Mouse (Mus musculus) MEL (cell line): Measurements from ENCODE around the gene Zdhhc14. TPM values are rescaled to one million over a fixed set of nuclear protein-coding genes. Genes with fewer than 3 reads are reported as not detected.

Experiments
- DNase-seq: peaks from one replicate; pipeline ENCODE4 v3.0.0; 2011; ENCODE audit warnings: low read depth, low spot score
- H3K27ac ChIP-seq: 2 replicates; pipeline ENCODE4 v1.5.1; 2012; ENCODE audit warnings: low read depth, mild to moderate bottlenecking, control low read depth, low read length, moderate library complexity; ENCODE audit not compliant: control insufficient read depth
- H3K27me3 ChIP-seq, 2 experiments: fragments of 150-350 bp in 1 of 2; sonication (generic) in 1 of 2; 2 replicates each; pipeline ENCODE4 v1.6.1; 2012; ENCODE audit warnings: low read length in 2 of 2, mild to moderate bottlenecking in 2 of 2, improper control_type of control experiment in 1 of 2, moderate library complexity in 1 of 2; ENCODE audit not compliant: insufficient read depth in 2 of 2, control insufficient read depth in 1 of 2
- H3K36me3 ChIP-seq, 2 experiments: 2 replicates each; pipeline ENCODE4 v1.6.1; 2012 to 2014; ENCODE audit warnings: low read length in 2 of 2, improper control_type of control experiment in 1 of 2, inconsistent platforms in 1 of 2, mild to moderate bottlenecking in 1 of 2; ENCODE audit not compliant: insufficient read depth in 2 of 2, control insufficient read depth in 1 of 2
- H3K4me1 ChIP-seq, 2 experiments: fragments of 150-350 bp in 1 of 2; sonication (generic) in 1 of 2; 2 replicates each; pipeline ENCODE4 v1.6.1; 2012; ENCODE audit warnings: low read length in 2 of 2, improper control_type of control experiment in 1 of 2, mild to moderate bottlenecking in 1 of 2; ENCODE audit not compliant: insufficient read depth in 2 of 2, control insufficient read depth in 1 of 2
- H3K4me3 ChIP-seq, 2 experiments: fragments of 150-350 bp in 1 of 2; sonication (generic) in 1 of 2; 2 replicates each; pipeline ENCODE4 v1.5.1; 2012; ENCODE audit warnings: low read depth in 2 of 2, low read length in 2 of 2, mild to moderate bottlenecking in 2 of 2, moderate library complexity in 2 of 2, control low read depth in 1 of 2, improper control_type of control experiment in 1 of 2; ENCODE audit not compliant: control insufficient read depth in 1 of 2, insufficient read depth in 1 of 2
- H3K79me2 ChIP-seq: 2 replicates; pipeline ENCODE4 v1.6.1; 2012; ENCODE audit warnings: mild to moderate bottlenecking, low read length, moderate library complexity; ENCODE audit not compliant: control insufficient read depth, poor library complexity, insufficient read depth
- H3K9ac ChIP-seq: 2 replicates; pipeline ENCODE4 v1.6.1; 2012; ENCODE audit warnings: low read depth, mild to moderate bottlenecking, control low read depth, low read length, moderate library complexity; ENCODE audit not compliant: control insufficient read depth, poor library complexity, severe bottlenecking
- H3K9me3 ChIP-seq: fragments of 150-350 bp; sonication (generic); replicated peaks from 2 replicates; pipeline ENCODE4 v1.6.1; 2012; ENCODE audit warnings: mild to moderate bottlenecking, low read length, improper control_type of control experiment, moderate library complexity; ENCODE audit not compliant: insufficient read depth
- CHD1 ChIP-seq: IDR thresholded peaks from 2 replicates; pipeline ENCODE4 v1.6.1; 2012; ENCODE audit warnings: low read depth, mild to moderate bottlenecking, inconsistent platforms, low read length, improper control_type of control experiment
- ELF1 ChIP-seq: IDR thresholded peaks from 2 replicates; pipeline ENCODE4 v1.6.1; 2014; ENCODE audit warnings: low read depth, mild to moderate bottlenecking, inconsistent platforms, low read length, improper control_type of control experiment, moderate library complexity
- EP300 ChIP-seq, 2 experiments: IDR thresholded peaks; 2 replicates each; pipeline ENCODE4 v1.6.1; 2011; ENCODE audit warnings: improper control_type of control experiment in 2 of 2, low read length in 2 of 2, low read depth in 1 of 2, mild to moderate bottlenecking in 1 of 2
- ETS1 ChIP-seq: IDR thresholded peaks from 2 replicates; pipeline ENCODE4 v1.6.1; 2012; ENCODE audit warnings: low read depth, mild to moderate bottlenecking, inconsistent platforms, low read length, improper control_type of control experiment, moderate library complexity
- GABPA ChIP-seq: IDR thresholded peaks from 2 replicates; pipeline ENCODE4 v1.6.1; 2012; ENCODE audit warnings: low read depth, mild to moderate bottlenecking, inconsistent platforms, low read length, improper control_type of control experiment, moderate library complexity
- JUND ChIP-seq: IDR thresholded peaks from 2 replicates; pipeline ENCODE4 v1.6.1; 2011; ENCODE audit warnings: low read depth, mild to moderate bottlenecking, improper control_type of control experiment, low read length
- KAT2A ChIP-seq: conservative IDR thresholded peaks from 2 replicates; pipeline ENCODE4 v1.6.1; 2012; ENCODE audit warnings: low read depth, low read length, improper control_type of control experiment, inconsistent platforms
- MAX ChIP-seq: IDR thresholded peaks from 2 replicates; pipeline ENCODE4 v1.6.1; 2011; ENCODE audit warnings: low read length, improper control_type of control experiment
- MEF2A ChIP-seq: IDR thresholded peaks from 2 replicates; pipeline ENCODE4 v1.6.1; 2014; ENCODE audit warnings: low read depth, mild to moderate bottlenecking, inconsistent platforms, low read length, improper control_type of control experiment; ENCODE audit not compliant: poor library complexity, insufficient replicate concordance, severe bottlenecking; ENCODE audit errors: extremely low read depth
- MXI1 ChIP-seq: IDR thresholded peaks from 2 replicates; pipeline ENCODE4 v1.6.1; 2011; ENCODE audit warnings: mild to moderate bottlenecking, low read depth, low read length, improper control_type of control experiment
- MYB ChIP-seq: IDR thresholded peaks from 2 replicates; pipeline ENCODE4 v1.6.1; 2011; ENCODE audit warnings: mild to moderate bottlenecking, low read depth, low read length, improper control_type of control experiment
- NELFE ChIP-seq: IDR thresholded peaks from 2 replicates; pipeline ENCODE4 v1.6.1; 2011; ENCODE audit warnings: low read depth, low read length, improper control_type of control experiment
- POLR2A ChIP-seq, 2 experiments: IDR thresholded peaks; 2 replicates each; pipeline ENCODE4 v1.6.1; 2011 to 2012; ENCODE audit warnings: low read length in 2 of 2, mild to moderate bottlenecking in 2 of 2, control low read depth in 1 of 2, improper control_type of control experiment in 1 of 2, low read depth in 1 of 2, moderate library complexity in 1 of 2; ENCODE audit not compliant: control insufficient read depth in 1 of 2, insufficient read depth in 1 of 2, poor library complexity in 1 of 2
- POLR2AphosphoS2 ChIP-seq: IDR thresholded peaks from 2 replicates; pipeline ENCODE4 v1.6.1; 2011; ENCODE audit warnings: low read length, improper control_type of control experiment
- POLR2AphosphoS5 ChIP-seq: IDR thresholded peaks from 2 replicates; pipeline ENCODE4 v1.6.1; 2012; ENCODE audit warnings: low read depth, borderline replicate concordance, mild to moderate bottlenecking, inconsistent platforms, low read length, moderate library complexity, mixed read lengths
- RAD21 ChIP-seq: IDR thresholded peaks from 2 replicates; pipeline ENCODE4 v1.6.1; 2011; ENCODE audit warnings: mild to moderate bottlenecking, low read depth, low read length, improper control_type of control experiment
- RCOR1 ChIP-seq: IDR thresholded peaks from 2 replicates; pipeline ENCODE4 v1.6.1; 2012; ENCODE audit warnings: low read depth, mild to moderate bottlenecking, inconsistent platforms, low read length, improper control_type of control experiment
- SIN3A ChIP-seq: IDR thresholded peaks from 2 replicates; pipeline ENCODE4 v1.6.1; 2012; ENCODE audit warnings: low read length, improper control_type of control experiment, inconsistent platforms
- TCF12 ChIP-seq: IDR thresholded peaks from 2 replicates; pipeline ENCODE4 v1.6.1; 2014; ENCODE audit warnings: low read depth, mild to moderate bottlenecking, inconsistent platforms, low read length, improper control_type of control experiment, moderate library complexity
- UBTF ChIP-seq: IDR thresholded peaks from 2 replicates; pipeline ENCODE4 v1.6.1; 2012; ENCODE audit warnings: low read depth, mild to moderate bottlenecking, inconsistent platforms, low read length, improper control_type of control experiment, moderate library complexity, borderline replicate concordance; ENCODE audit not compliant: insufficient read depth
- ZKSCAN1 ChIP-seq: IDR thresholded peaks from 2 replicates; pipeline ENCODE4 v1.6.1; 2012; ENCODE audit warnings: low read depth, mild to moderate bottlenecking, inconsistent platforms, low read length, improper control_type of control experiment, moderate library complexity
- polyA plus RNA-seq, 2 experiments: library from polyadenylated mRNA; stranded (reverse) in 1 of 2; unstranded in 1 of 2; fragments of >175 nt in 1 of 2; fragments of >200 nt in 1 of 2; gene quantifications; 2 replicates each; pipeline versions ENCODE4 v1.2.1 to v1.2.4; 2012; ENCODE audit warnings: low replicate concordance in 2 of 2, low read depth in 1 of 2; ENCODE audit not compliant: insufficient read length in 2 of 2, insufficient read depth in 1 of 2, missing spikeins in 1 of 2
- total RNA-seq: library from RNA; depleted of rRNA; stranded (reverse); fragments of 300-350 nt; gene quantifications from 2 replicates; pipeline ENCODE4 v1.2.3, GENCODE M21; 2012

The Zdhhc14 gene
- total and polyA plus RNA-seq, 3 experiments = 3.4 to 4.9 TPM; not detected in 1

- H3K36me3 ChIP-seq = peaks cover 0 to 7% of the 10 kb centered on the region in 2 experiments; a peak in 2 of 4 replicates
- DNase-seq = no peak
- H3K27ac ChIP-seq = no peak overlapping the region
- H3K4me1 ChIP-seq = peaks cover 4 to 5% of the 10 kb centered on the region in 2 experiments; a peak in 3 of 4 replicates
- no peak overlapping the region for H3K9ac ChIP-seq
- no peak overlapping the region for H3K4me3 ChIP-seq
- no peaks in the 10 kb centered on the region for H3K9me3 ChIP-seq
- TF ChIP-seq GABPA (no peak), MAX (no peak), POLR2AphosphoS5 (no peak), KAT2A (no peak), ELF1 (no peak), JUND (no peak), MEF2A (no peak), MYB (no peak), UBTF (no peak), NELFE (no peak), RAD21 (no peak), CHD1 (no peak), TCF12 (no peak), SIN3A (no peak), ZKSCAN1 (no peak), RCOR1 (no peak), MXI1 (no peak), EP300 (IDR thresholded peaks at IDR 0.05; ENCODE audit: low read depth in 1 of 2, low read length in 2 of 2) (no peak), POLR2A (IDR thresholded peaks at IDR 0.05; ENCODE audit: control insufficient read depth in 1 of 2, insufficient read depth in 1 of 2, low read depth in 1 of 2, low read length in 2 of 2, poor library complexity in 1 of 2) (no peak)
- no peaks in the 10 kb centered on the region for H3K79me2 ChIP-seq
- H3K27me3 ChIP-seq = no peaks in the 10 kb centered on the region
Observed at GRCm38 (mm10) chr17:5563108-5563507, 70.8 kb downstream of the Zdhhc14 start.

- no peak overlapping the region for H3K27ac ChIP-seq
- H3K4me1 ChIP-seq = peaks cover 4 to 5% of the 10 kb centered on the region in 2 experiments; a peak in 3 of 4 replicates
- H3K4me3 ChIP-seq = no peak overlapping the region
- H3K27me3 ChIP-seq = no peaks in the 10 kb centered on the region
- H3K36me3 ChIP-seq = peaks cover 0 to 7% of the 10 kb centered on the region in 2 experiments; a peak in 2 of 4 replicates
- no peak overlapping the region for H3K9ac ChIP-seq
- H3K9me3 ChIP-seq = no peaks in the 10 kb centered on the region
- no peak for TF ChIP-seq MEF2A
- TF ChIP-seq ETS1 = no peak
- no peak for TF ChIP-seq ELF1
- TF ChIP-seq POLR2AphosphoS2 = no peak
- no peak for TF ChIP-seq POLR2A (IDR thresholded peaks at IDR 0.05; ENCODE audit: control insufficient read depth in 1 of 2, insufficient read depth in 1 of 2, low read depth in 1 of 2, low read length in 2 of 2, poor library complexity in 1 of 2)
- no peak for DNase-seq
- no peaks in the 10 kb centered on the region for H3K79me2 ChIP-seq
Observed at GRCm38 (mm10) chr17:5566006-5566405, 73.6 kb downstream of the Zdhhc14 start.
